Mouse (Mus musculus): ENCODE results near the gene Tstd3.
A peak's percentile ranks its signal among the peaks of the same experiment; 100 is the strongest.

The Tstd3 gene

GRCm38 (mm10) chr4:21766863-21767304 is at the start of gene Tstd3, which contains the start of gene Usp45:
Tstd3 (minus strand) TSS chr4:21767212.
Usp45 (plus strand) TSS chr4:21767156.
- DNase-seq = peak; percentile 89

- DNase-seq = peak; percentile 40
Measured at GRCm38 (mm10) chr4:21814029-21814428, 47.0 kb upstream of the Tstd3 start.

GRCm38 (mm10) chr4:21812635-21813034 is 45.6 kb upstream of the Tstd3 start:
- no peak for DNase-seq

- DNase-seq = no peak
Measured at GRCm38 (mm10) chr4:21810608-21811007, 43.6 kb upstream of the Tstd3 start.

GRCm38 (mm10) chr4:21807204-21807603 is 40.2 kb upstream of the Tstd3 start:
- no peak for DNase-seq

- DNase-seq = no peak
Measured at GRCm38 (mm10) chr4:21801620-21802019, 34.6 kb upstream of the Tstd3 start.

- no peak for DNase-seq
Measured at GRCm38 (mm10) chr4:21801013-21801412, 34.0 kb upstream of the Tstd3 start.

GRCm38 (mm10) chr4:21793631-21794030 is 26.6 kb upstream of the Tstd3 start:
- no peak for DNase-seq

GRCm38 (mm10) chr4:21789836-21790235 is 22.8 kb upstream of the Tstd3 start:
- no peak for DNase-seq

- no peak for DNase-seq
Measured at GRCm38 (mm10) chr4:21788903-21789302, 21.9 kb upstream of the Tstd3 start.

- no peak for DNase-seq
Measured at GRCm38 (mm10) chr4:21786268-21786667, 19.3 kb upstream of the Tstd3 start.

- no peak for DNase-seq
Measured at GRCm38 (mm10) chr4:21780816-21781726, 14.1 kb upstream of the Tstd3 start.

- DNase-seq = no peak
Measured at GRCm38 (mm10) chr4:21776946-21777265, 9.9 kb upstream of the Tstd3 start.

GRCm38 (mm10) chr4:21776091-21776945 is 9.3 kb upstream of the Tstd3 start:
- peak; percentile 91 for DNase-seq

- no peak for DNase-seq
Measured at GRCm38 (mm10) chr4:21772306-21772705, 5.3 kb upstream of the Tstd3 start.

GRCm38 (mm10) chr4:21771064-21771463 is 4.1 kb upstream of the Tstd3 start:
- DNase-seq = no peak

GRCm38 (mm10) chr4:21766171-21766862 is 695 bp downstream of the Tstd3 start:
- no peak for DNase-seq

GRCm38 (mm10) chr4:21763827-21764226 is 3.2 kb downstream of the Tstd3 start:
- no peak for DNase-seq

GRCm38 (mm10) chr4:21761416-21762160 is 5.4 kb downstream of the Tstd3 start:
- DNase-seq = no peak

GRCm38 (mm10) chr4:21758860-21759259 is 8.2 kb downstream of the Tstd3 start:
- DNase-seq = no peak

- no peak for DNase-seq
Measured at GRCm38 (mm10) chr4:21755123-21755789, 11.8 kb downstream of the Tstd3 start.

GRCm38 (mm10) chr4:21745723-21746122 is 21.3 kb downstream of the Tstd3 start:
- no peak for DNase-seq
